Mouse (Mus musculus) E14TG2a.4 (cell line): ENCODE results near the gene Gtpbp2.

Source experiments
- H3K27me3 ChIP-seq: 2 replicates; pipeline ENCODE4 v1.6.1; 2014; ENCODE audit warnings: low read length, control low read depth; ENCODE audit not compliant: insufficient read depth
- H3K36me3 ChIP-seq: 2 replicates; pipeline ENCODE4 v1.6.1; 2014; ENCODE audit warnings: low read length, control low read depth; ENCODE audit not compliant: insufficient read depth
- H3K4me1 ChIP-seq: replicated peaks from 2 replicates; pipeline ENCODE4 v1.6.1; 2014; ENCODE audit warnings: low read depth, low read length, control low read depth
- H3K4me3 ChIP-seq: replicated peaks from 2 replicates; pipeline ENCODE4 v1.5.1; 2014; ENCODE audit warnings: mild to moderate bottlenecking, low read length
- H3K9me3 ChIP-seq: 2 replicates; pipeline ENCODE4 v1.6.1; 2014; ENCODE audit warnings: low read length, control low read depth
- CTCF ChIP-seq: conservative IDR thresholded peaks from 2 replicates; pipeline ENCODE4 v1.5.1; 2014; ENCODE audit warnings: low read length
- NANOG ChIP-seq: IDR thresholded peaks from 2 replicates; pipeline ENCODE4 v1.6.1; 2014; ENCODE audit warnings: borderline replicate concordance, low read length, mixed read lengths
- POU5F1 ChIP-seq: IDR thresholded peaks from 2 replicates; pipeline ENCODE4 v1.6.1; 2014; ENCODE audit warnings: low read length, borderline replicate concordance

Gene Gtpbp2

GRCm38 (mm10) chr17:46161179-46161578 is 347 bp downstream of the Gtpbp2 start:
- no peaks in the 10 kb centered on the region for H3K27me3 ChIP-seq
- no peaks in the 10 kb centered on the region for H3K9me3 ChIP-seq
- H3K4me1 ChIP-seq = peaks cover 67% of the 10 kb centered on the region
- H3K36me3 ChIP-seq = peaks cover 27% of the 10 kb centered on the region
- peak overlapping the region; percentile 92 for H3K4me3 ChIP-seq
- no peak for TF ChIP-seq NANOG
- no peak for TF ChIP-seq CTCF
- no peak for TF ChIP-seq POU5F1

- Histone ChIP-seq H3K9me3 (no peaks in the 10 kb centered on the region), H3K36me3 (peaks cover 33% of the 10 kb centered on the region), H3K27me3 (no peaks in the 10 kb centered on the region), H3K4me1 (peaks cover 67% of the 10 kb centered on the region), H3K4me3 (peak overlapping the region; percentile 92)
- TF ChIP-seq NANOG (no peak), POU5F1 (no peak), CTCF (0 out of 2 replicates have a peak, but pooled peaks have one; percentile 4)
Measured at GRCm38 (mm10) chr17:46161710-46162109, 878 bp downstream of the Gtpbp2 start.

GRCm38 (mm10) chr17:46162551-46162950 is 1.7 kb downstream of the Gtpbp2 start:
- Histone ChIP-seq H3K9me3 (no peaks in the 10 kb centered on the region), H3K4me3 (no peak overlapping the region), H3K27me3 (no peaks in the 10 kb centered on the region), H3K36me3 (peaks cover 41% of the 10 kb centered on the region), H3K4me1 (peaks cover 66% of the 10 kb centered on the region)
- TF ChIP-seq POU5F1 (no peak), NANOG (no peak), CTCF (no peak)

DNA sequence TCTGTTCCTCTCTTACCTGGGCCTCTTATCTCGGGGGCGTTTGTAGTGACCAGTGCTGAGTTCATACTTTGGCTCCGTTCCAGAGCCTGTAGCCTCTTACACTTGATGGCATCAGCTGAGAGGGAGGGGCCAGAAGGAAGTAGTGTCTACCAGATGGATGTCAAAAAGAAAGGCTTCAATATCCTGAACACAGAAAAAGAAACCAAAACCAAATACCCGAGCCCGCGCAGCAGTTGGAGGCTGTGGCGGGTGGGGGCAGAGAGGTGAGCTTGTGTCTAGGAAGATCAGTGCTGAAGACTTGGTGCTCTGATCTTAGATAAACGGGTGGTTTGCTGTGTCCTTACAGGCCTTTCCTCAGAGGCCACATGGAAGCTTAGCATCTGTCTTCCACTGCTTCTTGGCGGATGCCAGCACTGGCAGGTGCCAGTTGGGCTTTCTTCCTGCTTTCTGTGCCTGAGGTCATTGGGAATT is 2.2 kb downstream of the Gtpbp2 start:
- no peaks in the 10 kb centered on the region for H3K9me3 ChIP-seq

DNA sequence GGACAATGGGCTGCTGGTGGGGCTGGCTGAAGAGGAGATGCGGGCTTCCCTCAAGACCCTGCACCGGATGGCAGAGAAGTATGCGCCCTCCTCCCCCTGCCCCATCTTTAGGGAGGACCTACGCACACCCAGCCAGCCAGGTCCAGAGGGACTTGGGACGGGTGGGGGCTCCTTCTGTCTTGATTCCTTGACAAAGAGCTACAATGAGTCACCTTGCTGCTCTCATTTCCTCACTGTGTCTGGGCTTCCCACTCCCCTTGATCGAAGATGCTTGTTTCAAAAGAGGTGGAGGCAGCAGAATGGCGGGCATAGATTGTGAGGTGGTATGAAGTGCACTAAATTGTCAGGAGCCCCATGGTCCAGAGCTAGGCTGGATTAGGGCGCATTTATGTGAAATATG is 3.5 kb downstream of the Gtpbp2 start:
- no peak for TF ChIP-seq CTCF
- no peak for TF ChIP-seq NANOG
- no peak for TF ChIP-seq POU5F1
- Histone ChIP-seq H3K4me1 (peaks cover 78% of the 10 kb centered on the region), H3K9me3 (no peaks in the 10 kb centered on the region), H3K36me3 (peaks cover 58% of the 10 kb centered on the region), H3K27me3 (no peaks in the 10 kb centered on the region), H3K4me3 (no peak overlapping the region)

More for the DNA sequence above, 2.2 kb downstream of the Gtpbp2 start:
- Histone ChIP-seq H3K4me3 (no peak overlapping the region), H3K4me1 (peaks cover 70% of the 10 kb centered on the region), H3K27me3 (no peaks in the 10 kb centered on the region), H3K36me3 (peaks cover 45% of the 10 kb centered on the region)
- no peak for TF ChIP-seq POU5F1
- TF ChIP-seq CTCF = no peak
- no peak for TF ChIP-seq NANOG

- no peak overlapping the region for H3K4me3 ChIP-seq
- TF ChIP-seq POU5F1 (no peak), CTCF (no peak), NANOG (no peak)
- no peaks in the 10 kb centered on the region for H3K9me3 ChIP-seq
- no peaks in the 10 kb centered on the region for H3K27me3 ChIP-seq
- peaks cover 78% of the 10 kb centered on the region for H3K4me1 ChIP-seq
- peaks cover 63% of the 10 kb centered on the region for H3K36me3 ChIP-seq
Measured at GRCm38 (mm10) chr17:46164791-46165190, 4.0 kb downstream of the Gtpbp2 start.

DNA sequence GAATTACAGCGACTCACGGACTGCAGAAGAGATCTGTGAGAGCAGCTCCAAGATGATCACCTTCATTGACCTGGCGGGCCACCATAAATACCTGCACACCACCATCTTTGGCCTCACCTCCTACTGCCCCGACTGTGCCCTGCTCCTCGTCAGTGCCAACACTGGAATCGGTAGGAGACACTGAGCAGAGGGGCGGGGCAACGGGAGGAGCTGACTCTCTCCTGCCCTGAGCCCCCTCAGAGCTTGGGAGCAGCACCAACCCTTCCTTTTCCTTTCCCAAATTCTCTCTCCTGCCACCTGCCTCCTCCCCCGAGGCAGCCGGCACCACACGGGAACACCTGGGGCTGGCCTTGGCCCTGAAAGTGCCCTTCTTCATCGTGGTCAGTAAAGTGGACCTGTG is 4.6 kb downstream of the Gtpbp2 start:
- Histone ChIP-seq H3K4me3 (no peak overlapping the region), H3K4me1 (peaks cover 77% of the 10 kb centered on the region), H3K27me3 (no peaks in the 10 kb centered on the region), H3K36me3 (peaks cover 70% of the 10 kb centered on the region), H3K9me3 (no peaks in the 10 kb centered on the region)
- TF ChIP-seq POU5F1 (no peak), CTCF (no peak), NANOG (no peak)

DNA sequence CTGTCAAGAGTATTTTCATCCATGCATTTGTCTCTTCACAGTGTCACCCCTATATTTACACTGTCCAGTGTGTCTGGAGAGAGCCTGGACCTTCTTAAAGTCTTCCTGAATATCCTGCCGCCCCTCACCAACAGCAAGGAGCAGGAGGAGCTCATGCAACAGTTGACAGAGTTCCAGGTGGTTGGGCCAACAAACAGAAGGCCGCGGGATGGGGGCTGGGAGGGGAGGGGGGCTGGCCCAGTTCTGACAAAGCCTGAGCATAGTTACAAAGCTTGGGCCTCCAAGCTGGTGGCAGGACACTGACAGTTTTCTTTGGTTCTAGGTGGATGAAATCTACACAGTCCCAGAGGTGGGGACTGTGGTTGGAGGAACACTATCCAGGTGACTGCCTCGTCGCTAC is 5.4 kb downstream of the Gtpbp2 start:
- no peak overlapping the region for H3K4me3 ChIP-seq
- H3K27me3 ChIP-seq = no peaks in the 10 kb centered on the region
- peaks cover 78% of the 10 kb centered on the region for H3K36me3 ChIP-seq
- H3K4me1 ChIP-seq = peaks cover 76% of the 10 kb centered on the region
- H3K9me3 ChIP-seq = no peaks in the 10 kb centered on the region
- TF ChIP-seq NANOG = no peak
- no peak for TF ChIP-seq POU5F1
- TF ChIP-seq CTCF = no peak

- no peak for TF ChIP-seq NANOG
- TF ChIP-seq CTCF = peak; percentile 18; the same call in 1 of the 2 replicates
- TF ChIP-seq POU5F1 = no peak
- Histone ChIP-seq H3K9me3 (no peaks in the 10 kb centered on the region), H3K4me3 (no peak overlapping the region), H3K4me1 (peaks cover 69% of the 10 kb centered on the region), H3K27me3 (no peaks in the 10 kb centered on the region), H3K36me3 (peaks cover 85% of the 10 kb centered on the region)
Measured at GRCm38 (mm10) chr17:46167014-46167413, 6.2 kb downstream of the Gtpbp2 start.
